Mouse (Mus musculus): ENCODE measurements around the gene Psmg3. TPM values are rescaled to one million over a fixed set of nuclear protein-coding genes. Genes with fewer than 3 reads are reported as not detected.

Gene Psmg3
- polyA plus RNA-seq, 1 experiment from 2014 or later, result 79.8 TPM

- H3K4me3 ChIP-seq (ENCODE audit: low read depth, low read length), result no peak within 1 kb of the TSS
- no peaks in the 10 kb centered on the region for H3K4me1 ChIP-seq (ENCODE audit: control insufficient read depth, insufficient read depth, low read length)
- 86% methylated on average over 9 of the region's 9 CpGs for WGBS
- DNase-seq (ENCODE audit: low spot score), result no peak
- peaks cover 5% of the 10 kb centered on the region for H3K36me3 ChIP-seq (ENCODE audit: control insufficient read depth, insufficient read depth, low read length)
- no peak for ATAC-seq (ENCODE audit: insufficient read depth, low FRiP score, low TSS enrichment)
- H3K9me3 ChIP-seq (ENCODE audit: control insufficient read depth, low read length), result no peaks in the 10 kb centered on the region
- no peak within 1 kb of the TSS for H3K27ac ChIP-seq (ENCODE audit: low read depth, low read length)
- H3K27me3 ChIP-seq (ENCODE audit: control insufficient read depth, insufficient read depth, low read length), result no peaks in the 10 kb centered on the region
- H3K4me2 ChIP-seq (ENCODE audit: low read depth), result no peak within 1 kb of the TSS
- H3K9ac ChIP-seq (ENCODE audit: low read length), result no peak within 1 kb of the TSS
These were observed 7.0 kb downstream of the Psmg3 start, which contains the start of gene Tmem184a for GRCm38 (mm10) chr5:139819538-139820181. Tmem184a (minus strand) TSS chr5:139819917.

DNA sequence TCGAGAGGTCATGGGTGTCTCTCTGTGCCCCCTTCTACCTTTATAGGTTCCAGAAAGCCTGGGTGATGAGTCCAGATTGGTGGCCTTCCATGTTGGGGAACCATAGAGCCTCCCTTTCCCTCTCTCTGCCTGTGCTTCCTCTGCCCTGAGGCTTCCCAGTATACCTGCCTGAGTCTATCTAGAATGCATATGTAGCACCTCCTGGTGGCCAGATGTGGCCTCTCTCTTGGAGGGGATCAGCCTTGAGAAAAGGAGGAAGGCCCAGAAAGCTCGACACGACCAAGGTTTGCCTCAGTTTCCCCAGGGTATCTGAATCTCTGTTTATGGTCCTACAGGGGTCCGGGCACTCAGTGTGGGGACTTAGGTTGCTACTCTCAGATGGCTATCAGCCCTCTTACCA, 7.9 kb downstream of the Psmg3 start:
- Histone ChIP-seq H3K36me3 (ENCODE audit: control insufficient read depth, insufficient read depth, low read length) (peaks cover 5% of the 10 kb centered on the region), H3K4me3 (ENCODE audit: low read depth, low read length) (no peak overlapping the region), H3K27ac (ENCODE audit: low read depth, low read length) (no peak overlapping the region), H3K4me1 (ENCODE audit: control insufficient read depth, insufficient read depth, low read length) (no peaks in the 10 kb centered on the region), H3K9ac (ENCODE audit: low read length) (no peak overlapping the region), H3K4me2 (ENCODE audit: low read depth) (no peak overlapping the region), H3K27me3 (ENCODE audit: control insufficient read depth, insufficient read depth, low read length) (peaks cover 7% of the 10 kb centered on the region), H3K9me3 (ENCODE audit: control insufficient read depth, low read length) (no peaks in the 10 kb centered on the region)
- WGBS, result 48% methylated on average over 4 of the region's 4 CpGs
- ATAC-seq (ENCODE audit: insufficient read depth, low FRiP score, low TSS enrichment) (no peak), DNase-seq (ENCODE audit: low spot score) (no peak)

- Histone ChIP-seq H3K4me1 (ENCODE audit: control insufficient read depth, insufficient read depth, low read length) (no peaks in the 10 kb centered on the region), H3K9me3 (ENCODE audit: control insufficient read depth, low read length) (no peaks in the 10 kb centered on the region), H3K4me3 (ENCODE audit: low read depth, low read length) (no peak overlapping the region), H3K4me2 (ENCODE audit: low read depth) (no peak overlapping the region), H3K27ac (ENCODE audit: low read depth, low read length) (no peak overlapping the region), H3K9ac (ENCODE audit: low read length) (no peak overlapping the region), H3K36me3 (ENCODE audit: control insufficient read depth, insufficient read depth, low read length) (peaks cover under 1% of the 10 kb centered on the region; the same call in 1 of the 2 replicates), H3K27me3 (ENCODE audit: control insufficient read depth, insufficient read depth, low read length) (peaks cover 12% of the 10 kb centered on the region)
- 81% methylated on average over 3 of the region's 3 CpGs for WGBS
- ATAC-seq (ENCODE audit: insufficient read depth, low FRiP score, low TSS enrichment), result no peak
- no peak for DNase-seq (ENCODE audit: low spot score)
These were observed 8.6 kb downstream of the Psmg3 start for GRCm38 (mm10) chr5:139818056-139818455.

- H3K9ac ChIP-seq (ENCODE audit: low read length), result no peak overlapping the region
- H3K4me1 ChIP-seq (ENCODE audit: control insufficient read depth, insufficient read depth, low read length), result no peaks in the 10 kb centered on the region
- no peaks in the 10 kb centered on the region for H3K36me3 ChIP-seq (ENCODE audit: control insufficient read depth, insufficient read depth, low read length)
- H3K9me3 ChIP-seq (ENCODE audit: control insufficient read depth, low read length), result no peaks in the 10 kb centered on the region
- peaks cover 16% of the 10 kb centered on the region for H3K27me3 ChIP-seq (ENCODE audit: control insufficient read depth, insufficient read depth, low read length)
- ATAC-seq (ENCODE audit: insufficient read depth, low FRiP score, low TSS enrichment) (no peak), DNase-seq (ENCODE audit: low spot score) (no peak)
- H3K4me2 ChIP-seq (ENCODE audit: low read depth), result no peak overlapping the region
- WGBS, result 6% methylated on average over 1 of the region's 1 CpGs
- H3K27ac ChIP-seq (ENCODE audit: low read depth, low read length), result no peak overlapping the region
- no peak overlapping the region for H3K4me3 ChIP-seq (ENCODE audit: low read depth, low read length)
These were observed 9.4 kb downstream of the Psmg3 start for GRCm38 (mm10) chr5:139817292-139817691.

DNA sequence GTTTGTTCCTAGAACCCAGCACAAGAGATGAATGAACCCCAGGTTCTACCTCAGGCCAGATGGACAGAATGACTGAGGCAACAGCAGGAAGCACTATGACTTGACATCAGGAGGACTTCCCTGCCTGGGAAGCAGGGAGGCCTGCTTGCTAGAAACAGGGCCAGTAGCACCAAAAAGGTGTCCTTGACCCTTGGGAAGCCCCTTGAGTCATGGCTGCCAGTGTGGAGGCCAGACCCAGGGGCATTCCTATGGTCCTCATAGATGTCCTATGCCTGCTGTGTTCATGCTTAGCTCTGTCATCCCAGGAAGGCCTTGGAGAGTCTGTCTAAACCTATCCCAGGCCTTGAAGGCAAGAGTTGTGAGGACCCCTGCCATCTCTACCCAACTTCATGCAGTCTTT, 10.2 kb downstream of the Psmg3 start:
- Histone ChIP-seq H3K9ac (ENCODE audit: low read length) (no peak overlapping the region), H3K4me1 (ENCODE audit: control insufficient read depth, insufficient read depth, low read length) (no peaks in the 10 kb centered on the region), H3K4me3 (ENCODE audit: low read depth, low read length) (no peak overlapping the region), H3K4me2 (ENCODE audit: low read depth) (no peak overlapping the region), H3K27ac (ENCODE audit: low read depth, low read length) (no peak overlapping the region), H3K9me3 (ENCODE audit: control insufficient read depth, low read length) (no peaks in the 10 kb centered on the region), H3K36me3 (ENCODE audit: control insufficient read depth, insufficient read depth, low read length) (no peaks in the 10 kb centered on the region), H3K27me3 (ENCODE audit: control insufficient read depth, insufficient read depth, low read length) (peaks cover 16% of the 10 kb centered on the region)
- ATAC-seq (ENCODE audit: insufficient read depth, low FRiP score, low TSS enrichment) (no peak), DNase-seq (ENCODE audit: low spot score) (no peak)

DNA sequence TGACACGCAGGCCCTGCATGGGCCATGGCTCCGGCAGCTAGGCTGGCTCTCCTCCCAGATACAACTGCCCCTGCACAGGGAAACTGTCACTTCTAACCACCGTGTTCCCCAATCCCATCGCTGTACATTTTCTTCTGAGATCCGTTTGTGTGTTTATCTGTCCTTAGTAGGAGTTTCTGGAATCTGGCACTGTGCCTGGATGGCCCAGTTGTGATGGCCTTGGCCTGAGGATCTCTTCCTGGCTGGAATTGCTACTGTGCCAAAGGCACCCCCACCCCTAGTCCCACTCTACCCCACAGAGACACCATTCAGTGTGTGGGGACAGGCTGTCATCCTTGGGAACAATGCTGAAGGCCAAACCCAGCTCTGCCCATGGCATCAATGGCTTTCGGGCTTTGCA, 10.7 kb downstream of the Psmg3 start:
- H3K4me1 ChIP-seq (ENCODE audit: control insufficient read depth, insufficient read depth, low read length), result no peaks in the 10 kb centered on the region
- no peaks in the 10 kb centered on the region for H3K36me3 ChIP-seq (ENCODE audit: control insufficient read depth, insufficient read depth, low read length)
- 81% methylated on average over 6 of the region's 6 CpGs for WGBS
- no peak overlapping the region for H3K9ac ChIP-seq (ENCODE audit: low read length)
- H3K4me2 ChIP-seq (ENCODE audit: low read depth), result no peak overlapping the region
- no peaks in the 10 kb centered on the region for H3K9me3 ChIP-seq (ENCODE audit: control insufficient read depth, low read length)
- H3K4me3 ChIP-seq (ENCODE audit: low read depth, low read length), result no peak overlapping the region
- H3K27ac ChIP-seq (ENCODE audit: low read depth, low read length), result no peak overlapping the region
- H3K27me3 ChIP-seq (ENCODE audit: control insufficient read depth, insufficient read depth, low read length), result peaks cover 16% of the 10 kb centered on the region
- ATAC-seq (ENCODE audit: insufficient read depth, low FRiP score, low TSS enrichment), result no peak
- no peak for DNase-seq (ENCODE audit: low spot score)

GRCm38 (mm10) chr5:139813963-139814381, 12.7 kb downstream of the Psmg3 start:
- H3K9ac ChIP-seq (ENCODE audit: low read length), result no peak overlapping the region
- no peaks in the 10 kb centered on the region for H3K9me3 ChIP-seq (ENCODE audit: control insufficient read depth, low read length)
- H3K4me1 ChIP-seq (ENCODE audit: control insufficient read depth, insufficient read depth, low read length), result no peaks in the 10 kb centered on the region
- 10% methylated on average over 13 of the region's 13 CpGs for WGBS
- H3K27me3 ChIP-seq (ENCODE audit: control insufficient read depth, insufficient read depth, low read length), result peaks cover 16% of the 10 kb centered on the region
- no peak for ATAC-seq (ENCODE audit: insufficient read depth, low FRiP score, low TSS enrichment)
- no peak for DNase-seq (ENCODE audit: low spot score)
- no peak overlapping the region for H3K4me2 ChIP-seq (ENCODE audit: low read depth)
- H3K27ac ChIP-seq (ENCODE audit: low read depth, low read length), result no peak overlapping the region
- no peaks in the 10 kb centered on the region for H3K36me3 ChIP-seq (ENCODE audit: control insufficient read depth, insufficient read depth, low read length)
- no peak overlapping the region for H3K4me3 ChIP-seq (ENCODE audit: low read depth, low read length)

- DNase-seq (ENCODE audit: low spot score), result no peak
- no peak overlapping the region for H3K4me3 ChIP-seq (ENCODE audit: low read depth, low read length)
- 39% methylated on average over 10 of the region's 10 CpGs for WGBS
- H3K36me3 ChIP-seq (ENCODE audit: control insufficient read depth, insufficient read depth, low read length), result no peaks in the 10 kb centered on the region
- ATAC-seq (ENCODE audit: insufficient read depth, low FRiP score, low TSS enrichment), result no peak
- no peaks in the 10 kb centered on the region for H3K4me1 ChIP-seq (ENCODE audit: control insufficient read depth, insufficient read depth, low read length)
- no peak overlapping the region for H3K9ac ChIP-seq (ENCODE audit: low read length)
- H3K4me2 ChIP-seq (ENCODE audit: low read depth), result no peak overlapping the region
- peaks cover 16% of the 10 kb centered on the region for H3K27me3 ChIP-seq (ENCODE audit: control insufficient read depth, insufficient read depth, low read length)
- no peaks in the 10 kb centered on the region for H3K9me3 ChIP-seq (ENCODE audit: control insufficient read depth, low read length)
- H3K27ac ChIP-seq (ENCODE audit: low read depth, low read length), result no peak overlapping the region
These were observed 13.6 kb downstream of the Psmg3 start for GRCm38 (mm10) chr5:139813126-139813490.

GRCm38 (mm10) chr5:139812398-139813125, 14.1 kb downstream of the Psmg3 start:
- WGBS, result 73% methylated on average over 20 of the region's 20 CpGs
- Histone ChIP-seq H3K27me3 (ENCODE audit: control insufficient read depth, insufficient read depth, low read length) (peaks cover 16% of the 10 kb centered on the region), H3K27ac (ENCODE audit: low read depth, low read length) (no peak overlapping the region)

More at GRCm38 (mm10) chr5:139812398-139813125, 14.1 kb downstream of the Psmg3 start:
- ATAC-seq (ENCODE audit: insufficient read depth, low FRiP score, low TSS enrichment), result no peak
- Histone ChIP-seq H3K36me3 (ENCODE audit: control insufficient read depth, insufficient read depth, low read length) (no peaks in the 10 kb centered on the region), H3K9ac (ENCODE audit: low read length) (no peak overlapping the region), H3K9me3 (ENCODE audit: control insufficient read depth, low read length) (no peaks in the 10 kb centered on the region), H3K4me1 (ENCODE audit: control insufficient read depth, insufficient read depth, low read length) (no peaks in the 10 kb centered on the region), H3K4me2 (ENCODE audit: low read depth) (no peak overlapping the region), H3K4me3 (ENCODE audit: low read depth, low read length) (no peak overlapping the region)
- no peak for DNase-seq (ENCODE audit: low spot score)
